Comparison of ENCODE assay signal across 8 mouse cellular contexts in genomic region chr1:36068076-36068475, GRCm38 (mm10). TPM values are rescaled to one million over a fixed set of nuclear protein-coding genes. Genes with fewer than 3 reads are reported as not detected.
DNase-seq lines count a peak whose midpoint lies in the region; ATAC-seq and TF ChIP-seq lines count a peak whose summit lies in the region.

Gene Hs6st1 (plus strand): TSS chr1:36068400.

- H3K4me2 ChIP-seq in forebrain, embryonic 12.5 days = peak within 1 kb of the TSS; percentile 97
- peak within 1 kb of the TSS; percentile 98 for H3K4me2 ChIP-seq in heart, postnatal 0 days (ENCODE audit: low read depth, low read length)
- H3K4me2 ChIP-seq in liver, embryonic 16.5 days (ENCODE audit: low read depth, low read length) = peak within 1 kb of the TSS; percentile 91
- H3K4me2 ChIP-seq in neural tube, embryonic 13.5 days = peak within 1 kb of the TSS; percentile 98

- no peaks in the 10 kb centered on the region for H3K9me3 ChIP-seq in forebrain, embryonic 12.5 days
- no peaks in the 10 kb centered on the region for H3K9me3 ChIP-seq in heart, postnatal 0 days (replicated peaks; ENCODE audit: control insufficient read depth, low read length)
- H3K9me3 ChIP-seq in liver, embryonic 16.5 days (replicated peaks; ENCODE audit: control insufficient read depth, low read length) = no peaks in the 10 kb centered on the region
- no peaks in the 10 kb centered on the region for H3K9me3 ChIP-seq in neural tube, embryonic 13.5 days

- H3K4me3 ChIP-seq in forebrain, embryonic 12.5 days (replicated peaks) = peak within 1 kb of the TSS; percentile 75
- H3K4me3 ChIP-seq in heart, postnatal 0 days (ENCODE audit: low read depth, low read length) = peak within 1 kb of the TSS; percentile 88
- H3K4me3 ChIP-seq in liver, embryonic 16.5 days (ENCODE audit: low read depth, low read length) = peak within 1 kb of the TSS; percentile 96
- H3K4me3 ChIP-seq in neural tube, embryonic 13.5 days = peak within 1 kb of the TSS; percentile 91
- peak within 1 kb of the TSS; percentile 89 for H3K4me3 ChIP-seq in testis, adult 2 months (ENCODE audit: control insufficient read depth, low read depth, low read length)

- H3K4me1 ChIP-seq in forebrain, embryonic 12.5 days = peaks cover 73% of the 10 kb centered on the region
- H3K4me1 ChIP-seq in heart, postnatal 0 days (ENCODE audit: control insufficient read depth, insufficient read depth) = peaks cover 48% of the 10 kb centered on the region
- H3K4me1 ChIP-seq in liver, embryonic 16.5 days (ENCODE audit: control insufficient read depth, low read depth, low read length) = peaks cover 63% of the 10 kb centered on the region
- peaks cover 72% of the 10 kb centered on the region for H3K4me1 ChIP-seq in neural tube, embryonic 13.5 days (replicated peaks)
- peaks cover 28% of the 10 kb centered on the region for H3K4me1 ChIP-seq in testis, adult 2 months (ENCODE audit: control insufficient read depth, insufficient read depth, low read length)

- TF ChIP-seq POLR2A in testis, adult 2 months (IDR thresholded peaks at IDR 0.05; ENCODE audit: control insufficient read depth, low read depth, low read length) = no peak; the same call in 1 of the 2 replicates

- TF ChIP-seq EP300 in heart, postnatal 0 days (IDR thresholded peaks at IDR 0.05; ENCODE audit: low read depth) = no peak

- WGBS in forebrain, embryonic 12.5 days = 0% methylated on average over 48 of the region's 55 CpGs
- WGBS in heart, postnatal 0 days = under 1% methylated on average over 34 of the region's 55 CpGs
- 0% methylated on average over 41 of the region's 55 CpGs for WGBS in liver, embryonic 16.5 days (ENCODE audit: insufficient replicate concordance)
- WGBS in neural tube, embryonic 13.5 days = under 1% methylated on average over 40 of the region's 55 CpGs

- peaks cover 25% of the 10 kb centered on the region for H3K27me3 ChIP-seq in forebrain, embryonic 12.5 days
- H3K27me3 ChIP-seq in heart, postnatal 0 days (ENCODE audit: control insufficient read depth, insufficient read depth, low read length) = no peaks in the 10 kb centered on the region
- no peaks in the 10 kb centered on the region for H3K27me3 ChIP-seq in liver, embryonic 16.5 days (ENCODE audit: control insufficient read depth, insufficient read depth, low read depth, low read length)
- no peaks in the 10 kb centered on the region for H3K27me3 ChIP-seq in neural tube, embryonic 13.5 days
- H3K27me3 ChIP-seq in testis, adult 2 months (ENCODE audit: control insufficient read depth, insufficient read depth, low read length) = no peaks in the 10 kb centered on the region

- DNase-seq in CD8-positive naive resting alpha-beta T cell, adult 2 months (ENCODE audit: low read depth in 2 of 2, low spot score in 2 of 2) = peak; percentile 80 to 84
- peak; percentile 90 for DNase-seq in c-Kit-positive CD71-positive TER-119-negative erythroid progenitor cells, embryonic 14.5 days (ENCODE audit: low read depth)
- peak; percentile 93 for DNase-seq in heart, postnatal 0 days (ENCODE audit: low spot score)
- peak; percentile 95 to 98 for DNase-seq in kidney, postnatal 4 days

- H3K9ac ChIP-seq in forebrain, embryonic 12.5 days = peak within 1 kb of the TSS; percentile 85
- peak within 1 kb of the TSS; percentile 84 for H3K9ac ChIP-seq in heart, postnatal 0 days (replicated peaks; ENCODE audit: low read depth, low read length)
- H3K9ac ChIP-seq in liver, embryonic 16.5 days (ENCODE audit: low read depth, low read length) = peak within 1 kb of the TSS; percentile 98
- H3K9ac ChIP-seq in neural tube, embryonic 13.5 days = peak within 1 kb of the TSS; percentile 92

- TF ChIP-seq CTCF in heart, postnatal 0 days (IDR thresholded peaks at IDR 0.05; ENCODE audit: low read depth) = no peak
- TF ChIP-seq CTCF in testis, adult 2 months (IDR thresholded peaks at IDR 0.05; ENCODE audit: control insufficient read depth, insufficient read depth, insufficient replicate concordance, low read depth, low read length) = no peak

- no peaks in the 10 kb centered on the region for H3K36me3 ChIP-seq in forebrain, embryonic 12.5 days (replicated peaks)
- no peaks in the 10 kb centered on the region for H3K36me3 ChIP-seq in heart, postnatal 0 days (replicated peaks; ENCODE audit: control insufficient read depth, insufficient read depth, low read length)
- H3K36me3 ChIP-seq in liver, embryonic 16.5 days (ENCODE audit: control insufficient read depth, insufficient read depth) = peaks cover 12% of the 10 kb centered on the region; the same call in 1 of the 2 replicates
- no peaks in the 10 kb centered on the region for H3K36me3 ChIP-seq in neural tube, embryonic 13.5 days
- no peaks in the 10 kb centered on the region for H3K36me3 ChIP-seq in testis, adult 2 months (ENCODE audit: control insufficient read depth, insufficient read depth, low read length)

- ATAC-seq in forebrain, embryonic 12.5 days (ENCODE audit: low FRiP score) = peak; percentile 93
- peak; percentile 93 for ATAC-seq in heart, postnatal 0 days (ENCODE audit: insufficient read depth, low read depth)
- peak; percentile 91 for ATAC-seq in liver, embryonic 16.5 days (ENCODE audit: low read depth)
- ATAC-seq in neural tube, embryonic 13.5 days (ENCODE audit: low read depth) = peak; percentile 93

- H3K27ac ChIP-seq in forebrain, embryonic 12.5 days = peak within 1 kb of the TSS; percentile 74
- peak within 1 kb of the TSS; percentile 78 for H3K27ac ChIP-seq in heart, postnatal 0 days (ENCODE audit: low read depth)
- H3K27ac ChIP-seq in liver, embryonic 16.5 days (ENCODE audit: low read length) = peak within 1 kb of the TSS; percentile 80
- peak within 1 kb of the TSS; percentile 89 for H3K27ac ChIP-seq in neural tube, embryonic 13.5 days (replicated peaks)
- 0 out of 2 replicates have a peak within 1 kb of the TSS, but pooled peaks have one; percentile 4 for H3K27ac ChIP-seq in testis, adult 2 months (ENCODE audit: control insufficient read depth, insufficient read depth, low read depth, low read length)

RNA-seq across cellular contexts. Expression of gene Hs6st1, which starts in this region (rescaled TPM):
- 5.1 and 8.4 TPM in 2 replicates for polyA plus RNA-seq in forebrain, embryonic 12.5 days (2016; fragmentation: Nextera tagmentation; extraction: Ambion mirVana)
- 31.5 and 39.8 TPM in 2 replicates for total RNA-seq in heart, postnatal 0 days (2014; rRNA removed; ENCODE audit: low replicate concordance)
- polyA plus RNA-seq in heart, postnatal 0 days (2015; fragmentation: Nextera tagmentation; extraction: Ambion mirVana) = 2.7 and 3.2 TPM in 2 replicates
- 4.7 and 5.2 TPM in 2 replicates for polyA plus RNA-seq in liver, embryonic 16.5 days (2015; fragmentation: Nextera tagmentation; extraction: Ambion mirVana)
- polyA plus RNA-seq in neural tube, embryonic 13.5 days (2015; fragmentation: Nextera tagmentation; extraction: Ambion mirVana) = 12.0 and 16.9 TPM in 2 replicates
- 4.9 and 5.0 TPM in 2 replicates for polyA plus RNA-seq in testis, adult 2 months (2012; rRNA removed)

Comparison
In these comparisons a context has a peak if more than half of its experiments do, and no peak if none do; other contexts are left out.
1. Peak in every context shown above with its lines: DNase-seq, ATAC-seq, H3K4me3 ChIP-seq and H3K27ac ChIP-seq.
2. H3K27ac ChIP-seq: peak in every context shown above with its lines; median percentile 89 in neural tube, embryonic 13.5 days; 80 in liver, embryonic 16.5 days; 78 in heart, postnatal 0 days; 74 in forebrain, embryonic 12.5 days; 4 in testis, adult 2 months.